Mouse (Mus musculus): Measurements from ENCODE around the gene Bhlhe40. TPM values are rescaled to one million over a fixed set of nuclear protein-coding genes. Genes with fewer than 3 reads are reported as not detected.

The Bhlhe40 gene
- total and polyA plus RNA-seq, 3 experiments: 15.9 to 21.6 TPM; not detected in 1

- Histone ChIP-seq H3K27me3 (ENCODE audit: control insufficient read depth in 1 of 2, insufficient read depth in 2 of 2, low read length in 2 of 2) (no peaks in the 10 kb centered on the region), H3K4me1 (ENCODE audit: control insufficient read depth in 1 of 2, insufficient read depth in 2 of 2, low read length in 2 of 2) (peaks cover 23 to 40% of the 10 kb centered on the region in 2 experiments), H3K9me3 (replicated peaks; ENCODE audit: insufficient read depth, low read length) (no peaks in the 10 kb centered on the region), H3K36me3 (ENCODE audit: control insufficient read depth in 1 of 2, insufficient read depth in 2 of 2, low read length in 2 of 2) (peaks cover 0 to 25% of the 10 kb centered on the region in 2 experiments; a peak in 2 of 4 replicates), H3K4me3 (ENCODE audit: control insufficient read depth in 1 of 2, insufficient read depth in 1 of 2, low read depth in 2 of 2, low read length in 2 of 2) (no peak overlapping the region), H3K79me2 (ENCODE audit: control insufficient read depth, insufficient read depth, low read length, poor library complexity) (no peaks in the 10 kb centered on the region), H3K27ac (ENCODE audit: control insufficient read depth, low read depth, low read length) (no peak overlapping the region), H3K9ac (ENCODE audit: control insufficient read depth, low read depth, low read length, poor library complexity, severe bottlenecking) (no peak overlapping the region)
- no peak for DNase-seq (ENCODE audit: low read depth, low spot score)
- TF ChIP-seq ZNF384 (IDR thresholded peaks at IDR 0.05; ENCODE audit: low read depth, low read length) (no peak), CHD1 (IDR thresholded peaks at IDR 0.05; ENCODE audit: low read depth, low read length) (no peak), ZMIZ1 (IDR thresholded peaks at IDR 0.05; ENCODE audit: low read depth, low read length) (no peak), ZC3H11A (IDR thresholded peaks at IDR 0.05; ENCODE audit: low read depth, low read length) (no peak), GATA1 (IDR thresholded peaks at IDR 0.05; ENCODE audit: low read depth, low read length) (no peak), MAZ (IDR thresholded peaks at IDR 0.05; ENCODE audit: low read depth, low read length) (no peak), RCOR1 (IDR thresholded peaks at IDR 0.05; ENCODE audit: low read depth, low read length) (no peak), SIN3A (IDR thresholded peaks at IDR 0.05; ENCODE audit: low read length) (no peak), MYB (IDR thresholded peaks at IDR 0.05; ENCODE audit: low read depth, low read length) (no peak), USF2 (IDR thresholded peaks at IDR 0.05; ENCODE audit: borderline replicate concordance in 1 of 2, insufficient read depth in 1 of 2, low read depth in 1 of 2, low read length in 2 of 2) (no peak), ZKSCAN1 (IDR thresholded peaks at IDR 0.05; ENCODE audit: low read depth, low read length) (no peak), MAFK (IDR thresholded peaks at IDR 0.05; ENCODE audit: borderline replicate concordance, low read depth, low read length) (no peak), ELF1 (IDR thresholded peaks at IDR 0.05; ENCODE audit: low read depth, low read length) (no peak), CTCF (IDR thresholded peaks at IDR 0.05 in 2 of 3, conservative IDR thresholded peaks at IDR 0.05 in 1 of 3; ENCODE audit: control insufficient read depth in 1 of 3, insufficient read depth in 1 of 3, low read depth in 2 of 3, low read length in 3 of 3, poor library complexity in 1 of 3, severe bottlenecking in 1 of 3) (no peak)
These were observed 22.7 kb downstream of the Bhlhe40 start for GRCm38 (mm10) chr6:108683140-108683539.

GRCm38 (mm10) chr6:108684430-108684829, 24.0 kb downstream of the Bhlhe40 start:
- TF ChIP-seq ETS1 (IDR thresholded peaks at IDR 0.05; ENCODE audit: low read depth, low read length) (no peak), ZMIZ1 (IDR thresholded peaks at IDR 0.05; ENCODE audit: low read depth, low read length) (no peak), CTCF (IDR thresholded peaks at IDR 0.05 in 2 of 3, conservative IDR thresholded peaks at IDR 0.05 in 1 of 3; ENCODE audit: control insufficient read depth in 1 of 3, insufficient read depth in 1 of 3, low read depth in 2 of 3, low read length in 3 of 3, poor library complexity in 1 of 3, severe bottlenecking in 1 of 3) (no peak), MAX (IDR thresholded peaks at IDR 0.05; ENCODE audit: low read length) (no peak), NRF1 (IDR thresholded peaks at IDR 0.05; ENCODE audit: insufficient read depth, low read depth, low read length, poor library complexity, severe bottlenecking) (no peak), SMC3 (IDR thresholded peaks at IDR 0.05; ENCODE audit: low read depth, low read length) (no peak), CHD2 (IDR thresholded peaks at IDR 0.05; ENCODE audit: low read length) (no peak), MYC (IDR thresholded peaks at IDR 0.05; ENCODE audit: low read depth, low read length) (no peak), TCF12 (IDR thresholded peaks at IDR 0.05; ENCODE audit: low read depth, low read length) (no peak), ZC3H11A (IDR thresholded peaks at IDR 0.05; ENCODE audit: low read depth, low read length) (no peak), RAD21 (IDR thresholded peaks at IDR 0.05; ENCODE audit: low read depth, low read length) (no peak), ELF1 (IDR thresholded peaks at IDR 0.05; ENCODE audit: low read depth, low read length) (no peak), POLR2A (IDR thresholded peaks at IDR 0.05; ENCODE audit: control insufficient read depth in 1 of 2, insufficient read depth in 1 of 2, low read depth in 1 of 2, low read length in 2 of 2, poor library complexity in 1 of 2) (no peak), JUND (IDR thresholded peaks at IDR 0.05; ENCODE audit: low read depth, low read length) (no peak), POLR2AphosphoS5 (IDR thresholded peaks at IDR 0.05; ENCODE audit: borderline replicate concordance, low read depth, low read length) (no peak), MAZ (IDR thresholded peaks at IDR 0.05; ENCODE audit: low read depth, low read length) (no peak)
- peaks cover 33 to 50% of the 10 kb centered on the region in 2 experiments for H3K4me1 ChIP-seq (ENCODE audit: control insufficient read depth in 1 of 2, insufficient read depth in 2 of 2, low read length in 2 of 2)

More at GRCm38 (mm10) chr6:108684430-108684829, 24.0 kb downstream of the Bhlhe40 start:
- Histone ChIP-seq H3K79me2 (ENCODE audit: control insufficient read depth, insufficient read depth, low read length, poor library complexity) (no peaks in the 10 kb centered on the region), H3K27me3 (ENCODE audit: control insufficient read depth in 1 of 2, insufficient read depth in 2 of 2, low read length in 2 of 2) (no peaks in the 10 kb centered on the region), H3K4me3 (ENCODE audit: control insufficient read depth in 1 of 2, insufficient read depth in 1 of 2, low read depth in 2 of 2, low read length in 2 of 2) (no peak overlapping the region), H3K27ac (ENCODE audit: control insufficient read depth, low read depth, low read length) (no peak overlapping the region), H3K9me3 (replicated peaks; ENCODE audit: insufficient read depth, low read length) (no peaks in the 10 kb centered on the region), H3K9ac (ENCODE audit: control insufficient read depth, low read depth, low read length, poor library complexity, severe bottlenecking) (no peak overlapping the region), H3K36me3 (ENCODE audit: control insufficient read depth in 1 of 2, insufficient read depth in 2 of 2, low read length in 2 of 2) (peaks cover 0 to 36% of the 10 kb centered on the region in 2 experiments; a peak in 2 of 4 replicates)
- no peak for DNase-seq (ENCODE audit: low read depth, low spot score)
